Mouse (Mus musculus) cerebellum, postnatal 4 days (tissue): ENCODE measurements around the gene Pdap1.
A peak's percentile ranks its signal among the peaks of the same experiment; 100 is the strongest.
"Not testable (repeated sequence)": the region's sequence is repeated elsewhere in the genome, so short reads cannot be mapped to it uniquely, and the experiment has no call there.

Source experiments
- DNase-seq, 2 experiments: peaks; one replicate each; pipeline ENCODE4 v3.0.0; 2022; ENCODE audit warnings: low spot score in 2 of 2, mixed read lengths in 1 of 2

The Pdap1 gene

DNA sequence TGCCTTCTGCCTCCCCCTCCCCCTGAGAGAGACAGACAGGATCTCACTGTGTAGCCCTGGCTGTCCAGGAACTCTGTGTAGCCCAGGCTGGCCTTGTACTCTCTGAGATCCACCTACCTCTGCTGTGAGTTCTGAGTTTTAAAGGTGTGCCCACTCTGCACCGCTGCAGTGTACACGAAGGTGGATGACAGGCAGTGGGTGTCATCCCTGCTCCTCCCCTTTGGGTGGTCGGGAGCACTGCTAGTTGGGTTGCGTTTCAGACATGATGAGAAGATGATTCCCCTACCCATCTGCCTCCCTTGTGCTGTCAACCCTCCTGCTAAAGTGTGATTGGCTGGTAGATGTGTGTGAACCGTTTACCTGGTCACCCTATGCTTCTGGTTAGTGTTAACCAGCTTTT, 21.6 kb downstream of the Pdap1 start:
- no peak for DNase-seq

DNA sequence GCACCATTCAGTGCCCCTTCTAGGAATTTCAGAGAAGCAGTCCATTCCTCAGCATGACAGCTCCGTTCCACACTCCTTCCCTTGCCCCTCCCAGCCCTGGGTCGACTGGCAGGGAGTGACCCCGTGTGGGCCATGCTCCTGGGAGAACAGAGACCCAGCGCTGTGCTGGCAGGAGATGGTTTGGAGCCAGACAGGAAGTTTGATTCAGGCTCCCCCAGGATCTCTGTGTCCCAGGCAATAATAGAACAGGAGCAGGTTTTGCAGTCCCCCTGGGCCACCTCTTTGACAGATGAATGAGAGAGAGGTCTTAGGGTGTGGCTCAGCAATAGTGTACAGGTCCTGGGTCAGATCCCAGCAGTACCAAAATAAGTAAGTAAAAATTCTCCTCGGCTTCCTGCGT, 22.0 kb downstream of the Pdap1 start:
- DNase-seq = no peak

GRCm38 (mm10) chr5:145116916-145117315, 23.1 kb downstream of the Pdap1 start:
- DNase-seq = peak in 1 of 2 experiments; percentile 60

- DNase-seq = no peak
Observed at GRCm38 (mm10) chr5:145116316-145116715, 23.7 kb downstream of the Pdap1 start.

DNA sequence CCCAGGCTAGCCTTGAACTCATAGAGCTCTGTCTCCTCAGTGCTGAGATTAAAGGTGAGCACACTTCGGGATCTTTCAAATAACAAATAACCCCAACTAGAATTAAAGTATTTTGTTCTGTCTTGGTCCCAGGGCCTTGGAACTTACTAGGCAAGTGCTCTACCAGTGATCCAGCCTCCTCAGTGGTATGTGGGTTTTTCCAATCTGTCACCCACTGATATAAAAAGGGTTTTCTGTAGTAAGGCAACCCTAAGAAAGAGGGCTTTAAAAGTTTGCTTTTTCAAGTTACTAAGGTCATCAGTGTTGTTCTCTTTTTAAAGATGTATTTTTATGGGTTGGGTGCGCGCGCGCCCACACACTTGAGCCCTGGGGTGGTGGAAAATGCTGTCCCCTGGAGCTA, 24.3 kb downstream of the Pdap1 start:
- no peak for DNase-seq

- DNase-seq = peak in 1 of 2 experiments; percentile 17
Observed at GRCm38 (mm10) chr5:145114606-145115473, 25.2 kb downstream of the Pdap1 start.

- peak in 1 of 2 experiments; percentile 25 for DNase-seq
Observed at GRCm38 (mm10) chr5:145114071-145114605, 25.9 kb downstream of the Pdap1 start, which contains the start of gene Arpc1b. TSS of gene Arpc1b (plus strand) at chr5:145114215.

DNA sequence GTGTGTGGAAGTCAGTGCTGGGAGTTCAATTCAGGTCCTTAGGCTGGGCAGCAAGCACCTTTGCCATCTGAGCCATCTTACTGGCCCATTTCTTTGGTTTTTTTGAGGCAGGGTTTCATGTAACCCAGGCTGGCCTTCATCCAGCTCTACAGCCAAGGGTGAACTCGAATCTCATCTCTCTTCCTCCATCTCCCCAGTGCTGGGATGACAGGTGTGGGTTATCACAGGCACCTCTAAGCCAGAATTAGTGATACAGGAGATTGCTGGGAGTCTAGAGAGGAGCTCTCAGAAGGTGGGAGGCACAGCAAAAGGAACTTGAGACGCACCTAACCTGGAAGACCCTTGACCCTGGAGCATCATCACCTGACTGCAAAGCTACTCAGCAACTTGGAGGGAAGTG, 26.6 kb downstream of the Pdap1 start:
- DNase-seq = no peak

GRCm38 (mm10) chr5:145112566-145112965, 27.5 kb downstream of the Pdap1 start:
- DNase-seq = no peak

- no peak for DNase-seq
Observed at GRCm38 (mm10) chr5:145110401-145110800, 29.6 kb downstream of the Pdap1 start.

DNA sequence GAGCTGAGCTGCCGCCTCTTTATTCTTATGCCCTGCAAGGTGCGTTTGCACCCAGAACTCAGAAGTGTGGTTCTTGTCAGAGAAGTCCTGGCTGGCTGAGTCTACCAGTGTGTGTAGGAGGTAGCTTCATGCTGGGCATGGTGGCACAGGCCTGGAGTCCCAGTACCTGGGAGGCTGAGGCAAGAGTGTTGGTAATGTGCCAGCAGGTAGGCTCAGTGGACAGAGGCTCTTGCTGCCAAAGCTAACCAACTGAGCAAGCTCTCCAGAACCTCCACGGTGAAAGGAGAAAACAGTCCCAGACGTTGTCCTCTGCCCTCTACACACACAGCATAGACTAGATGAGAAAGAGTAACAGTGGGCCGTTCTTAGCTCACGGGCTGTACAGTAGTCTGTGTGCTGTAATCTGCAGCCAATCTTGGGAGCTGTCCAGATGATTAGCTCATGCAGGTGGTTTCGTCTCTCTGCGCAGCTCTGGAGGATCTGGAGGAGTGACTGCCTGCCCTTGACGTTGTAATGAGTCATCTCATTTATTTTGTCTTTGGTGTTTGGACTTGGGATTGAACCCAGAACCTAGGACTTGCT, 34.3 kb downstream of the Pdap1 start:
- no peak for DNase-seq

- DNase-seq = no peak
Observed at GRCm38 (mm10) chr5:145104328-145104727, 35.7 kb downstream of the Pdap1 start.

GRCm38 (mm10) chr5:145102706-145103105, 37.3 kb downstream of the Pdap1 start:
- no peak for DNase-seq

GRCm38 (mm10) chr5:145101451-145101850, 38.6 kb downstream of the Pdap1 start:
- DNase-seq = not testable (repeated sequence)

DNA sequence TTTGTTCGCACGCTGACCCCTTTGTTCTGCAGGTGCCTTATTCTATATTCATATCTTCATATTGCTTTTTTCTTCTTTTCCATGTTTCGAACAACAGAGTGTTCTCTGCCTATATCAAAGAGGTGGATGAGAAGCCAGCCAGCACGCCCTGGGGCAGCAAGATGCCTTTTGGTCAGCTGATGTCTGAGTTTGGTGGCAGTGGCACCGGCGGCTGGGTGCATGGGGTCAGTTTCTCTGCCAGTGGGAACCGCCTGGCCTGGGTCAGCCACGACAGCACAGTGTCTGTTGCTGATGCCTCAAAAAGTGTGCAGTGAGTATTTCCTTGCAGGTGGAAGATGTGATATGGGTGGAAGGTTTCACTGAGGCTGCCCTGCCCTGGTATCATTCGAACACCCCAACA, 39.1 kb downstream of the Pdap1 start:
- DNase-seq = no peak

- DNase-seq = no peak
Observed at GRCm38 (mm10) chr5:145098340-145098821, 41.7 kb downstream of the Pdap1 start.

DNA sequence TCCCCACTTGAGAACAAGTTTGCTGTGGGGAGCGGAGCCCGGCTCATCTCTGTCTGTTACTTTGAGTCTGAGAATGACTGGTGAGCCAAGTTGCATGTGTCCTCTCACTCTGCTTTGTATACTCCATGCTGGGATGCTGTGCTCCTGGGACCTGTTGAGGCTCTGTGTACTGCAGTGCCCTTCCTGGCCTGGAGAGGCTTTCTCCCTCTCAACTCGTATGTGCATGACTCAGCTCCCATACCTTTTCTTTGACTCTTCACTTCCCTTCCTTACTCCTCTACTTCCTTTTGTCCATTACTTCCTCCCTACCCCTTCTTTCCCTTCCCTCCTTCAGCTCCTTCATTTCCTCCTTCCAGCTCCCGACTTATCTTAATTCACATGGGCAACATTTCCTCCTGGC, 43.8 kb downstream of the Pdap1 start:
- no peak for DNase-seq

DNA sequence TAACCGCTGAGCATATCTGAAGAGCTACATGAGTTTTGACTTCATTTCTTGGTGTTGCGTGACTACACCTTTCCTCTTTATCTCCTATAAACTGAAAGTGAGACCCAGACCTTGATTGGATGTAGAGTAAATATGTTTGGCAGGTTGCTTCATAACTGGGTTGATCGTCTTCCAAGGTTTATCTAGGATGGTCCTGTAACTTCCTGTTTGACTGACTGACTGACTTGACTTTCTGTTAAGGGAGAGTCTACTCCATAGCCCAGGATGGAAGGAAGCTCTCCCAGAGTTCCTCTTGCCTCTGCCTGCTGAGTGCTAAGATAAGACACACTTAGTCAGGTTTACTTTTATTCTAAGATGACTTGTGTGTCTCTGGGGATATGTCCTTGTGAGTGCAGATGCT, 50.2 kb downstream of the Pdap1 start:
- DNase-seq = no peak

DNA sequence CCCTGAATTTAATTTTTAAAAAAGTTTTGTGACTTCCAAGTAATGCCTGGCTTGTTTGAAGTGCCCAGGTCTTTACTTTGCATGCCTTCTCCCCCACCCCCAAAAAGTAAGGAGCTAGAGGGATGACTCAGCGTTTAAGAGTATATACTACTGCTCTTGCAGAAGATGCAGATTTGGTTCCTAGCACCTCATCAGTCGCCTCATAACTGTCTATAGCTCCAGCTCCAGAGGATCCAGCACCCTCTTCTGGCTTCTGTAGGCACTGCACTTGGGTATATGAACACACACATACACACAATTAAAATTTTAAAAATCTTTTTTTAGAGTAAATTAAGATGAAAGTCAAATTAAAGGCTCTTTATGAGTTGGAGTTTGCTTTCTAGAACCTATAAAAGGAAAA, 51.9 kb downstream of the Pdap1 start:
- no peak for DNase-seq

GRCm38 (mm10) chr5:145084822-145085221, 55.2 kb downstream of the Pdap1 start:
- DNase-seq = no peak

- peak; percentile 83 to 91 for DNase-seq
Observed at GRCm38 (mm10) chr5:145083632-145084451, 56.2 kb downstream of the Pdap1 start, which contains the start of the genes Arpc1a and Kpna7. TSS of gene Arpc1a (plus strand) at chr5:145083830. TSS of gene Kpna7 (minus strand) at chr5:145084030.

DNA sequence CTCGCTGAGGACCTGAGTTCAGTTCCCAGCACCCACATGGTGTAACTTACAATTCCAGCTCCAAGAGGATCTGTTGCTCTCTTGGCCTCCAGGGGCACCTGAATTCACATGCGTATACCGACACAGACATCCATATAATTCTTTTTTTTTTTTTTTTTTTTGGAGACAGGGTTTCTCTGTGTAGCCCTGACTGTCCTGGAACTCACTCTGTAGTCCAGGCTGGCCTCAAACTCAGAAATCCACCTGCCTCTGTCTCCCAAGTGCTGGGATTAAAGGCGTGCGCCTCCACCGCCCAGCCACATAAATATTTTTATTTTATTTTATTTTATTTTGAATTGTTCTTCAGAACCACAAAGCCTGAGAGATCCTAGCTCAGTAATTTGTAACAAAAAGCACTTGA, 56.8 kb downstream of the Pdap1 start:
- DNase-seq = not testable (repeated sequence)
